Mouse (Mus musculus): ENCODE results near the gene Casd1.

DNA sequence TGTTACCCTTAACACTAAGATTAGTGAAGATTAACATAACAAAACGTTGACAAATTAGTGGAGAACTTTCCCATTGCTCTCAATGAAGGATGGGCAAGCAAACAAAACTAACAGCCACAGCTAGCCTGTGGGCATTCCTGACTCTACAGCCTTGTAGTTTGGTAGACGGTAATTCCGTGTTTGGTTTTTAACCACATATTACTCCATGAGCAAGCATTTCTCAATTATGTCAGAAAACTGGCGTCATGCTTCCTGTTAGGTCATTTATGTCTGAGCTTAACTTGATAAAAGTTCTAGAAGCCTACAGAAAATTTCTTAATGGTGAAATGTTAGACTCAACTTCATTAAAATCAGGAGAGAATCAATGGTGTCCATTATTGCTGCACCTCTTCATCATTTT lies 11.2 kb downstream of the Casd1 start:
- TF ChIP-seq CTCF (IDR thresholded peaks at IDR 0.05; ENCODE audit: low read depth, low read length) (no peak), GATA1 (IDR thresholded peaks at IDR 0.05; ENCODE audit: borderline replicate concordance, low read length) (no peak)
